In genomic region chr2:37842151-37842569, GRCm38 (mm10) we compare ENCODE assay signal across 7 mouse cellular contexts.
DNase-seq lines count a peak whose midpoint lies in the region; ATAC-seq lines count a peak whose summit lies in the region.

No protein-coding gene starts in this region.

- H3K4me3 ChIP-seq in hindbrain, embryonic 10.5 days, result no peak overlapping the region
- no peak overlapping the region for H3K4me3 ChIP-seq in midbrain, embryonic 14.5 days (replicated peaks; ENCODE audit: low read depth, low read length)

- no peaks in the 10 kb centered on the region for H3K36me3 ChIP-seq in hindbrain, embryonic 10.5 days
- H3K36me3 ChIP-seq in midbrain, embryonic 14.5 days (ENCODE audit: control insufficient read depth, insufficient read depth, low read length), result no peaks in the 10 kb centered on the region

- peak; percentile 36 for DNase-seq in R1 (ENCODE audit: low read depth, low spot score)
- peak; percentile 63 for DNase-seq in embryo, embryonic 10.5 days (ENCODE audit: low spot score)
- DNase-seq in hindbrain, embryonic 10.5 days (ENCODE audit: low spot score), result peak; percentile 50
- DNase-seq in midbrain, embryonic 14.5 days, result peak; percentile 83
- no peak for DNase-seq in adrenal gland, adult (ENCODE audit: inconsistent age in 2 of 2, low spot score in 1 of 2)
- no peak for DNase-seq in cerebellum, postnatal 4 days (ENCODE audit: low spot score in 2 of 2)
- no peak for DNase-seq in c-Kit-positive CD71-positive TER-119-positive erythroid progenitor cells, embryonic 14.5 days (ENCODE audit: low spot score)

- no peaks in the 10 kb centered on the region for H3K9me3 ChIP-seq in hindbrain, embryonic 10.5 days
- H3K9me3 ChIP-seq in midbrain, embryonic 14.5 days (ENCODE audit: control insufficient read depth, low read length), result no peaks in the 10 kb centered on the region

- WGBS in hindbrain, embryonic 10.5 days, result 6% methylated on average over 7 of the region's 7 CpGs
- 2% methylated on average over 7 of the region's 7 CpGs for WGBS in midbrain, embryonic 14.5 days

- no peaks in the 10 kb centered on the region for H3K27me3 ChIP-seq in hindbrain, embryonic 10.5 days (ENCODE audit: insufficient read depth, poor library complexity, severe bottlenecking)
- H3K27me3 ChIP-seq in midbrain, embryonic 14.5 days (ENCODE audit: control insufficient read depth, insufficient read depth, low read length), result no peaks in the 10 kb centered on the region

- peak overlapping the region; percentile 79 for H3K27ac ChIP-seq in hindbrain, embryonic 10.5 days
- H3K27ac ChIP-seq in midbrain, embryonic 14.5 days (replicated peaks; ENCODE audit: low read depth, low read length), result peak overlapping the region; percentile 87

- no peak overlapping the region for H3K9ac ChIP-seq in midbrain, embryonic 14.5 days (replicated peaks; ENCODE audit: low read length)

- H3K4me2 ChIP-seq in midbrain, embryonic 14.5 days (ENCODE audit: low read length), result no peak overlapping the region

- H3K4me1 ChIP-seq in hindbrain, embryonic 10.5 days (replicated peaks), result peaks cover 31% of the 10 kb centered on the region
- peaks cover 12% of the 10 kb centered on the region for H3K4me1 ChIP-seq in midbrain, embryonic 14.5 days (ENCODE audit: control insufficient read depth, insufficient read depth, low read length)

- ATAC-seq in midbrain, embryonic 14.5 days (ENCODE audit: low FRiP score, low TSS enrichment), result peak; percentile 87

Comparison
In these comparisons a context has a peak if more than half of its experiments do, and no peak if none do; other contexts are left out.
1. DNase-seq: peak in R1 (single experiment), embryo, embryonic 10.5 days (single experiment), hindbrain, embryonic 10.5 days (single experiment) and midbrain, embryonic 14.5 days (single experiment); none in adrenal gland, adult (0 of 2), cerebellum, postnatal 4 days (0 of 2) and c-Kit-positive CD71-positive TER-119-positive erythroid progenitor cells, embryonic 14.5 days (single experiment).